Mouse (Mus musculus): ENCODE results near the gene Dnmt1.

Gene Dnmt1

DNA sequence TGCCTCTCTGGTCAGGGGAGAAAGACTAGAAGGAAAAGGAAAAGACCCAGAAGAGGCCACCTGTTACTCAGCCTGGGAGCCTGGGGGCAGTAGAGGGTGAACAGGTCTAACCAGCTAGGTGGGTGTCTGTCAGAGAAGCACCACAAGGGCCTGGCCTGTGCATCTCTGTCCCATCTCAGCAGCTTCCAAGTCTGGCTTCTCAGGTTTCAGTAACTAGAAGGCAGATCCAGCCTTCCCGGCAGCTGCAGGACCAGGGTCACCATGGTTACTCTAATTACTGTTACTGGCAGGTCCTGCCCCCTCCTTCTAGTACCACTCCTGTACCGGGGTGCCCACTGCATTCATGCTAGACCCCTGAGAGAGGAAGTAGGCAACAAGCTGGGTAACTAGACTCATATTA lies 15.8 kb downstream of the Dnmt1 start:
- DNase-seq (ENCODE audit: inconsistent age in 2 of 2, low spot score in 1 of 2): peak in 1 of 2 experiments; percentile 70

GRCm38 (mm10) chr9:20943396-20943795 lies 16.3 kb downstream of the Dnmt1 start:
- DNase-seq (ENCODE audit: inconsistent age in 2 of 2, low spot score in 1 of 2): peak; percentile 91 to 95

- DNase-seq (ENCODE audit: inconsistent age in 2 of 2, low spot score in 1 of 2): no peak
Observed at GRCm38 (mm10) chr9:20923258-20923657, 36.4 kb downstream of the Dnmt1 start.

DNA sequence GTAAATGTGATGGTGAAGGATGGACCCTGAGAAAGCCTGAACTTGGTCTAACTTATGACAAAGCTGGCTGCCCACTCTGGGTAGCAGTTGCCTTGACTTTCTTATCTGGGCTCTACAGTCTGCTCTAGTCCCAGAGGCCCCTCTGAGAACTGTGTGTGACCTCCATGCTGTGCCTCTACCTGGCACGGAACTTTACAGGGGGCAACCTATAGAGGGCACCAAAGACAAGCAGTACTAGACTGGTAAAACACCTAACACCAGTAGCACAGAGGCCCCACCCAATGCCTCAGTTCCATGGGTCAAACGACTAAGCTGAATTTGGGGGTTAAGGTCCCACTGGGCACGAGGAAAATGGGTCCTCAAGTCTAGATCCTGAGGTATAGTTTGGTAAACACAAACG lies 43.5 kb downstream of the Dnmt1 start:
- peak in 1 of 2 experiments; percentile 76 for DNase-seq (ENCODE audit: inconsistent age in 2 of 2, low spot score in 1 of 2)

DNA sequence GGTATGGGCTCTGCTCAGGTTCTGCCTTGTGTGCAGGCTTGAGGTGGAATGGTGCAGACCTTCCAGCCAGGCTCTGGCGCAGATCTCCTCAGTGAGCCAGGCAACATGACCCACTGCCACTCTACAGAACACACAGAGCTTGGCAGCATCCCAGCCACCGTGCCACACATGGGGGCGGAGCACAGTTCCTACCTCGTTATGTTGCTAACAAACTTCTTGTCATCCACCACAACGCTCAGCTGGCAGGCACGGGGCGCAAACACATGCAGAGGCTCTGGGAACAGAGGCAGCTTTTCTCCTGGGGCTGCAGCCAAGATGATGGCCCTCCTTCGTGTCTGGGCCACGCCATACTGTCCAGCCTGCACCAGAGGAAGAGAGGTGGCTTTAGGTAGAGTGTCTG lies 49.7 kb downstream of the Dnmt1 start:
- no peak for DNase-seq (ENCODE audit: inconsistent age in 2 of 2, low spot score in 1 of 2)

DNA sequence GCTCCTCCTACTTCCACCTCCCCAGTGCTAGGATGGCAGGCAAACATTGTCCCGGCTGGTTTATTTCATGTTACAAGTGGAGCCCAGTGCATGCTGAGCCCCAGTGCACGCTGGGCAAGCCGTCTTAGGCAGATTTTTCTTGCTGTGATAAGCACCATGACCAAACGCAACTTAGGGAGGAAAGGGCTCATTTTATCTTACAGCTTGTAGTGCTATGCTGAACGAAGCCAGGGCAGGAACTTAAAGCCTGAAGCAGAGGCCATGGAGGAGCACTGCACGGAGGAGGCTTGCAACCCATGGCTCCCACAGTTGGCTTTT lies 57.6 kb downstream of the Dnmt1 start:
- no peak for DNase-seq (ENCODE audit: inconsistent age in 2 of 2, low spot score in 1 of 2)

GRCm38 (mm10) chr9:20901466-20902173 lies 58.1 kb downstream of the Dnmt1 start:
- DNase-seq (ENCODE audit: inconsistent age in 2 of 2, low spot score in 1 of 2): peak in 1 of 2 experiments; percentile 84

- peak; percentile 90 to 95 for DNase-seq (ENCODE audit: inconsistent age in 2 of 2, low spot score in 1 of 2)
Observed at GRCm38 (mm10) chr9:20898511-20899073, 61.1 kb downstream of the Dnmt1 start, which contains the start of gene Eif3g. Gene Eif3g, minus strand, starts transcription at chr9:20898623.

GRCm38 (mm10) chr9:20897736-20898510 lies 61.8 kb downstream of the Dnmt1 start:
- peak in 1 of 2 experiments; percentile 58 for DNase-seq (ENCODE audit: inconsistent age in 2 of 2, low spot score in 1 of 2)

DNA sequence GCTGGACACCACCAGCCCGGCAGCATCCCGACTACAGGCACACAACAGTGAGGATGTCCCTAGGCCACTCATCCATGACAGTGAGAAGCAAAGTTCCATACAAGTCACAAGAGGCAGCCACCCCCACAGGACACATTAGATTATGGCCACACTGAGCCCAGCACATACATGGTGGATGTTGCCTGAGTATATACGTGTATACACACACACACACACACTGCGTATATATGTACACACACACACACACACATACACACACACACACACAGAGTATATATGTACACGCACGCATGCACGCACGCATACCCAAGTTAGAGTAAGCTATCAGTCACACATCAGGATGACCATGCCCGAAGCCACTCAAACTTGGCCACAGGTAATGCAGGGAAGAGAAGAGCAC lies 64.3 kb downstream of the Dnmt1 start:
- DNase-seq (ENCODE audit: inconsistent age in 2 of 2, low spot score in 1 of 2): no peak

GRCm38 (mm10) chr9:20894629-20895028 lies 65.1 kb downstream of the Dnmt1 start:
- DNase-seq (ENCODE audit: inconsistent age in 2 of 2, low spot score in 1 of 2): no peak

GRCm38 (mm10) chr9:20893590-20894343 lies 65.9 kb downstream of the Dnmt1 start:
- no peak for DNase-seq (ENCODE audit: inconsistent age in 2 of 2, low spot score in 1 of 2)

GRCm38 (mm10) chr9:20893069-20893468 lies 66.6 kb downstream of the Dnmt1 start:
- DNase-seq (ENCODE audit: inconsistent age in 2 of 2, low spot score in 1 of 2): no peak

- peak in 1 of 2 experiments; percentile 35 for DNase-seq (ENCODE audit: inconsistent age in 2 of 2, low spot score in 1 of 2)
Observed at GRCm38 (mm10) chr9:20892104-20892653, 67.5 kb downstream of the Dnmt1 start.

DNA sequence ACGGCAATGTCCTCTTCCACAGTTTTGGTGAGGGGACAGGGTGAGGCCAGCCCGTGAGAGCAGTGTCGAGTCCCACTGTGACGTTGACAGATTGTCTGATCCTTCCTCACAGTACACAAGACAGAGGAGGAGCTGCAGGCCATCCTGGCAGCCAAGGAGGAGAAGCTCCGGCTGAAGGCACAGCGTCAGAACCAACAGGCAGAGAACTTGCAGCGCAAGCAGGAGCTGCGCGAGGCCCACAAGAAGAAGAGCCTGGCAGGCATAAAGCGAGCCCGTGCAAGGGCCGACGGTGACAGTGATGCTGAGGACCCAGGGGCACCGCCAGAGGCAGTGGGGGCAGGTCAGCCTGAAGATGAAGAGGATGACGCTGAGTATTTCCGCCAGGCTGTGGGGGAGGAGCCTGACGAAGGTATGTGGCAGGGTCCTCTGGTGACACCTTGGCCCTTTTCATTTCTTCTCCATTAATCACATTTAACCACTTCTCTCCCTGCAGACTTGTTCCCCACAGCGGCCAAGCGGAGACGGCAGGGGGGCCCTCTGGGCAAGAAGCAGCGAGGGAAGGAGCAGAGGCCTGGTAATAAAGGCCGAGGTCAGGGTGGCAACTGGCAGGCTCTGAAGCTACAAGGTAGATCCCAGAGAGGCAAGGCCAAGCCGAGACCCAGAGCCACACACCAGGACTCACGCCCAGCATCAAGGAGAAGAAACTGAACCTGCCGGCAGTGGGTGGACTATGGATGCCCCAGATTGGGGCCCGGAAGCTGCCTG lies 68.2 kb downstream of the Dnmt1 start:
- no peak for DNase-seq (ENCODE audit: inconsistent age in 2 of 2, low spot score in 1 of 2)

DNA sequence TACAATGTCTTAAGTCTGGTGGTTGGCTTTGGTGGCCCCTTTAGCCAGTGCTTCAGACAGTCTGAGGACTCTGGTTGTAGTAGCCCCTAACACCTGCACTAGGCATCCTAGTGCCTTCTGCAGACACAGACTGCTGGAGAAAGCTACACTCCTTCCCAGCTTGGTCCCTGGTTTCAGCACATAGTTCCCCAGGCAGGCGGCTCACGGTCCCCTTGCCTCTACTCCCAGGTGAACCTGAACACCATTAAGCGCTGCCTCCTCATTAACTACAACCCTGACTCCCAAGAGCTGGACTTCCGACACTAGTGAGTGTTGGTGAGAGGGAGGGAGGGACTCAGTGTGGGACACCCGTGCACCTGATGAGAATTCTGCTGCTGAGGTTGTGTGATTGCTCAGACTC lies 69.3 kb downstream of the Dnmt1 start:
- no peak for DNase-seq (ENCODE audit: inconsistent age in 2 of 2, low spot score in 1 of 2)

GRCm38 (mm10) chr9:20889185-20890141 lies 70.2 kb downstream of the Dnmt1 start:
- DNase-seq (ENCODE audit: inconsistent age in 2 of 2, low spot score in 1 of 2): peak in 1 of 2 experiments; percentile 46

DNA sequence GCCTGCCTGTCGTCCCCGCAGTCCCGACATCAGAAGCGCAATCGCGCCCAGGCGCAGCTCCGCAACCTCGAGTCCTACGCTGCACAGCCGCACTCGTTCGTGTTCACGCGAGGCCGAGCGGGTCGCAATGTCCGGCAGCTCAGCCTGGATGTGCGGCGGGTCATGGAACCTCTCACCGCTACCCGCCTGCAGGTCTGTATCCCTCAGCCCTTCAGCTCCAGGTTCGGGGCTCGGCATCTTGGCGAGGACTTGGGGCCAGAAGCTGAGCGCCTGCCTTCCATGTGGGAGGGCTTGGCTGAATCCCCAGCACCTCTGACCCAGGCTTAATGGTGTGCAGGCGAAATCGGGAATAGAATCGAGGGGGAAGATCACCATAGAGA lies 71.3 kb downstream of the Dnmt1 start:
- DNase-seq (ENCODE audit: inconsistent age in 2 of 2, low spot score in 1 of 2): no peak

DNA sequence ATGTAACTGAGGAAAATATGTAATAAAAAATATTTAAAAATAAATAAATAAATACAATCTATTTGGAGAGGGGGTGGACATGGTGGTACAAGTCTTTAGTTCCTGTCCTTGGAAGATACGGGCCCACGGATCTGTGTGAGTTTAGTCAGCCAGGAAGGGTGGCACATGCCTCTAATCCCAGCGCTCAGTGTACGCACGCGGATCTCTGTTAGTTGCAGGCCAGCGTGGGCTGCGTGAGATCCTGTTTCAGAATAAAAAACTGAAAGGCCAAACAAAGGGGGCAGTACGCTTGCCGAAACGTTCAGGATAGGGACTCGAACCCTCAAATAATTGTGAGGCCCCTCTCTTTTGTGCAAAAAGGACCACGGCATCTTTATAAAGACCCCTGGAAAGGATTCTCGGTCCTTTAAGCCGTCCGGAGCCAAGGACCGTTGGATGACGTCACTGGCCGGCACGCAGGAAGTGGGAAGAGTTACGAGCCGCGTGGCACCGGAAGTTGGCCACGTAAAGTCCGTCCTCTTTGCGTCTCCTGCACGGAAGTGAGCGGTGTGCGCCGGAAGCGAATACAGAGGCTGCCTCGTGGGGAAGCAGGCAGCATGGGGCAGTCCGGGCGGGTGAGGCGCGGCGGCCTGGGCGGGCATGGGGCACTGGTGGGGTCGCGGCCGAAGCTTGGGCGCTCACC lies 71.8 kb downstream of the Dnmt1 start, which contains the start of gene Ppan:
TSS of gene Ppan (plus strand) at position 472 of the 682 bp plus-strand sequence.
- peak; percentile 97 to 99 for DNase-seq (ENCODE audit: inconsistent age in 2 of 2, low spot score in 1 of 2)
